Mouse (Mus musculus): Measurements from ENCODE around the gene Mtus2.

GRCm38 (mm10) chr5:148216786-148217185 lies 259.7 kb downstream of the Mtus2 start:
- TF ChIP-seq CTCF (IDR thresholded peaks at IDR 0.05; ENCODE audit: control insufficient read depth, insufficient read depth, insufficient read length) = no peak
- no peak for TF ChIP-seq MAX (IDR thresholded peaks at IDR 0.05)
- TF ChIP-seq MYOG (IDR thresholded peaks at IDR 0.05; ENCODE audit: control insufficient read depth, extremely low read depth, insufficient read length) = no peak
- no peak for TF ChIP-seq FOSL1 (IDR thresholded peaks at IDR 0.05; ENCODE audit: insufficient read depth, low read length, poor library complexity, severe bottlenecking)
- TF ChIP-seq USF1 (IDR thresholded peaks at IDR 0.05; ENCODE audit: low read depth) = no peak
- no peak for TF ChIP-seq MYOD1 (IDR thresholded peaks at IDR 0.05; ENCODE audit: control insufficient read depth, insufficient read length, low read depth)

Measured in C2C12 (cell line).